Mouse (Mus musculus) liver, postnatal 0 days (tissue): ENCODE measurements around the gene Cldn10. TPM values are rescaled to one million over a fixed set of nuclear protein-coding genes. Genes with fewer than 3 reads are reported as not detected.

Experiments used
- ATAC-seq: fragments of 200-750 bp; cut with Nextera tagmentation; 2 replicates; pipeline ENCODE4 v1.8.0; 2017; ENCODE audit warnings: mild to moderate bottlenecking, moderate library complexity
- DNase-seq: peaks from one replicate; pipeline ENCODE4 v3.0.0-alpha.2; 2016
- H3K27ac ChIP-seq: fragments of 300-500 bp; sonication (generic); 2 replicates; pipeline ENCODE4 v1.5.1; 2014; ENCODE audit warnings: antibody characterized with exemption, moderate library complexity, mild to moderate bottlenecking, low read depth
- H3K27me3 ChIP-seq: fragments of 300-500 bp; sonication (generic); 2 replicates; pipeline ENCODE4 v1.6.1; 2014; ENCODE audit warnings: low read length, control low read depth, mixed read lengths; ENCODE audit not compliant: insufficient read depth
- H3K36me3 ChIP-seq: fragments of 300-500 bp; sonication (generic); replicated peaks from 2 replicates; pipeline ENCODE4 v1.6.1; 2014; ENCODE audit warnings: mild to moderate bottlenecking, control low read depth, low read length, moderate library complexity, mixed read lengths; ENCODE audit not compliant: insufficient read depth
- H3K4me1 ChIP-seq: fragments of 300-500 bp; sonication (generic); 2 replicates; pipeline ENCODE4 v1.6.1; 2014; ENCODE audit warnings: antibody characterized with exemption, mild to moderate bottlenecking, control low read depth; ENCODE audit not compliant: insufficient read depth
- H3K4me2 ChIP-seq: fragments of 300-500 bp; sonication (generic); 2 replicates; pipeline ENCODE4 v1.6.1; 2014; ENCODE audit warnings: low read depth, mild to moderate bottlenecking, low read length, moderate library complexity, mixed read lengths
- H3K4me3 ChIP-seq: fragments of 300-500 bp; sonication (generic); 2 replicates; pipeline ENCODE4 v1.5.1; 2014; ENCODE audit warnings: low read depth, low read length
- H3K9ac ChIP-seq: fragments of 300-500 bp; sonication (generic); replicated peaks from 2 replicates; pipeline ENCODE4 v1.6.1; 2014; ENCODE audit warnings: mild to moderate bottlenecking, moderate library complexity
- H3K9me3 ChIP-seq: fragments of 300-500 bp; sonication (generic); 2 replicates; pipeline ENCODE4 v1.6.1; 2016; ENCODE audit warnings: mild to moderate bottlenecking, control low read depth, low read length, mixed read lengths
- CTCF ChIP-seq: sonication (generic); IDR thresholded peaks from 2 replicates; pipeline ENCODE4 v1.5.1; 2016; ENCODE audit warnings: antibody characterized with exemption, low read depth
- EP300 ChIP-seq: IDR thresholded peaks from 2 replicates; pipeline ENCODE4 v1.6.1; 2016; ENCODE audit warnings: antibody characterized with exemption, low read depth, mild to moderate bottlenecking
- whole genome bisulfite sequencing: fragments of 180-500 bp; shearing (Covaris S2); extraction: QIAGEN DNeasy Blood & Tissue Kit; methylation state at CpG from one replicate; pipeline ENCODE4 v1.1.7; 2014; ENCODE audit not compliant: insufficient replicate concordance; 5-methylcytosine and 5-hydroxymethylcytosine counted together
- polyA plus RNA-seq: library from polyadenylated mRNA; unstranded; fragments of >200 nt; fragmentation: Nextera tagmentation; extraction: Ambion mirVana; gene quantifications from 2 replicates; pipeline ENCODE4 v1.2.1, GENCODE M21; 2015

The Cldn10 gene
- polyA plus RNA-seq, 1 experiment from 2014 or later: 0.61 TPM

DNA sequence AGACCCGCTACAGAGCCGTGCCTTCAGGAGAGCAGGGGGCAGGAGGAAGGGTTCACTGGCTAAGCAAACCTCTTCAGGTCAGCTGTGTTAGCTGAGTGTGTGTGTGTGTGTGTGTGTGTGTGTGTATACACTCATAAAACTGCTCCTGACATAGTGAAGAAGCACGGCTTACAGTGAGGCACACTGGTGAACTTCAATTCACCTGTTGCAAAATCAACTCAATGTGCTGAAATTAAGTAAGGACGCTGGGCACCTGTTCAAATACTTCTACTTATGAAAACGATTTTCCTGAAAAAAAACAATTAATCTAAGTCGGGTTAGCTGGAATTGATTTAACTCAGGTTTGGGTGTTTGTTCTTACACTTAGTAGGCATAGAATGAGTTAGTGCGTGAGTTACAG lies 60.5 kb downstream of the Cldn10 start:
- ATAC-seq: peak; percentile 54; the same call in 1 of the 2 replicates
- H3K9me3 ChIP-seq: no peaks in the 10 kb centered on the region

DNA sequence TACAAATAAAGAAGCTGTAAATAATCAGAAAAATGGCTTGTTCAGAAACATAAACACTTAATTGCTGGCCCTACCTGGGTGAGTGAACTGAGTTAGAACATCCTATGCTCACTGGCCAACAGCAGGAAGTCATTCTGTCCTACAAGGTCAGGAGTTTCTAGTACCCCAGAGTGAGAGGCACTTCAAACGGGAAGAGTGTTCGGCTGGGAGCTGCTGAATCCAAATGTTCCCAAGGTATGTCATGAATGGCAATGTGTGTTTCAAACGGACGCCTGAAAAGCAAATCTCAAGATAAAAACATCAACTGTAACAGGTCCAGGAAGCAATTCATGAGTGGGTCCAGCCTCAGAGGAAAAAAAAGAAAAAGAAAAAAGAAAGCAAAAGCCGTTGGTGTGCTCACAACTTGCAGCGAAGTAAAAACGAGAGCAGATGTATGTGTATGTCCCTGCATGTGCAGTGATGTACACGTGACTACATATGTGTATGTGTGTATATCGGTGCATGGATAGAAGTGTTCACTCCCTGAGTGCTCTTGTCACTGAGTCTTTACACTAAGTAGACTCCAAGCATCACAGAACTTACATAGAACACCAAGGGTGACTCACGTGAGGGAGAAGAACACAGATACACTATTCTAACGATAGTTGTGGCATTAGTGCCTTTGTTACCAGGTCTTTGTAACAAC lies 62.4 kb downstream of the Cldn10 start:
- Histone ChIP-seq H3K4me3 (no peak overlapping the region), H3K27ac (no peak overlapping the region), H3K9me3 (no peaks in the 10 kb centered on the region), H3K27me3 (peaks cover 13% of the 10 kb centered on the region), H3K4me2 (no peak overlapping the region), H3K4me1 (peaks cover 10% of the 10 kb centered on the region), H3K36me3 (no peaks in the 10 kb centered on the region), H3K9ac (no peak overlapping the region)
- DNase-seq (no peak), ATAC-seq (no peak)
- WGBS: 58% methylated on average over 11 of the region's 11 CpGs
- no peak for TF ChIP-seq CTCF
- no peak for TF ChIP-seq EP300

More for the DNA sequence above, 60.5 kb downstream of the Cldn10 start:
- WGBS: 60% methylated on average over 7 of the region's 7 CpGs
- TF ChIP-seq CTCF (no peak), EP300 (no peak)
- Histone ChIP-seq H3K36me3 (no peaks in the 10 kb centered on the region), H3K4me2 (no peak overlapping the region), H3K4me1 (0 out of 2 replicates have a peak, but pooled peaks cover 3% of the 10 kb centered on the region), H3K4me3 (no peak overlapping the region), H3K27ac (no peak overlapping the region), H3K27me3 (0 out of 2 replicates have a peak, but pooled peaks cover 4% of the 10 kb centered on the region), H3K9ac (no peak overlapping the region)
- DNase-seq: no peak

DNA sequence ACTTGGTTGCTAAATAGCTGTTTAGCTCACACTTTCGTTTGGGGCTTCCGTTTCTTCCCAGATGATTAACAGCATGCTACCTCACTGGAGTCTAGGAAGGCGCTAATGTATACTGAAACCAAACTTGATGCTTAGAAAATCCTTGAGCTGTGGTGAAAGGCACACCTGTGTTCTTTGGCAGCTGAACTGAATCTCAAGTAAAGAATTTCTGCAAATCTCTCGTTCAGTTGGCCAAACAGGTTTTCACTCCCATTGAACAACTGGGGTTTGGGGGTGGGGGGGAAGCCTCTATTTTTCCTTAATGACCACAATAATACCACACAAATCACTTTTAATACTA lies 63.0 kb downstream of the Cldn10 start:
- DNase-seq (no peak), ATAC-seq (no peak)
- peaks cover 17% of the 10 kb centered on the region for H3K27me3 ChIP-seq
- H3K9ac ChIP-seq: no peak overlapping the region
- TF ChIP-seq CTCF (no peak), EP300 (no peak)
- H3K4me3 ChIP-seq: no peak overlapping the region
- 60% methylated on average over 4 of the region's 4 CpGs for whole genome bisulfite sequencing
- H3K9me3 ChIP-seq: no peaks in the 10 kb centered on the region
- H3K27ac ChIP-seq: no peak overlapping the region
- H3K4me2 ChIP-seq: no peak overlapping the region
- H3K4me1 ChIP-seq: peaks cover 14% of the 10 kb centered on the region
- no peaks in the 10 kb centered on the region for H3K36me3 ChIP-seq

DNA sequence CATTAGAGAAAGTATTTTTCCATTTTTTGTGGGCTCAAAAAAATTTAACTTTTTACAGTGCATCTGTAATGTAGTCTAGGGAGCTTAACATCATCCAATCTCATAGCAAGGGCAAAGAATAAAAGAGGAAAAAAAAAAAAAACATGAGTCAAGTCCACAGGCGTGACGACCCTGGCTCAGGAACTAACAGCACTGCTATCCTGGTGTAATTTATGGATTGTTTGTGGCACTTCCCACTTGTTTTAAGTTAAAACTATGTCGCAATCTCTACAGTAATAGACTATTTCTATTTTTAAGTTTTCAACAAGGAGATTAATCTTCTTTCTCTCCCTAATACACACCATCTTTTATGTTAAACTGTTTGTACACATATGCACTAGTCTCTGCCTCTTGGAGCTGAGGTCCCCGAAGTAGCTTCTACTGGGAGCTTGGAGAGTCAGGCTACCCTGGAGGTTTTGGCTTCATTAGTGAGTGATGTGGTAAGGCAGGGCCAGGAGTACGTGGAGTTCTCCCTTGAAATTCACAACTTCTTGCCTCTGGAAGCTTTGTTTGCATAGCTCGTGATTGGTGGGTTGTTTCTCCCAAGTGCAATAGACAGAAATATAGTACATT lies 63.9 kb downstream of the Cldn10 start:
- H3K4me3 ChIP-seq: no peak overlapping the region
- H3K27ac ChIP-seq: no peak overlapping the region
- ATAC-seq: no peak
- H3K9me3 ChIP-seq: no peaks in the 10 kb centered on the region
- TF ChIP-seq CTCF (no peak), EP300 (no peak)
- peaks cover 14% of the 10 kb centered on the region for H3K4me1 ChIP-seq
- H3K9ac ChIP-seq: no peak overlapping the region
- H3K36me3 ChIP-seq: no peaks in the 10 kb centered on the region
- WGBS: 52% methylated on average over 6 of the region's 6 CpGs
- peaks cover 18% of the 10 kb centered on the region for H3K27me3 ChIP-seq
- DNase-seq: no peak
- H3K4me2 ChIP-seq: no peak overlapping the region

DNA sequence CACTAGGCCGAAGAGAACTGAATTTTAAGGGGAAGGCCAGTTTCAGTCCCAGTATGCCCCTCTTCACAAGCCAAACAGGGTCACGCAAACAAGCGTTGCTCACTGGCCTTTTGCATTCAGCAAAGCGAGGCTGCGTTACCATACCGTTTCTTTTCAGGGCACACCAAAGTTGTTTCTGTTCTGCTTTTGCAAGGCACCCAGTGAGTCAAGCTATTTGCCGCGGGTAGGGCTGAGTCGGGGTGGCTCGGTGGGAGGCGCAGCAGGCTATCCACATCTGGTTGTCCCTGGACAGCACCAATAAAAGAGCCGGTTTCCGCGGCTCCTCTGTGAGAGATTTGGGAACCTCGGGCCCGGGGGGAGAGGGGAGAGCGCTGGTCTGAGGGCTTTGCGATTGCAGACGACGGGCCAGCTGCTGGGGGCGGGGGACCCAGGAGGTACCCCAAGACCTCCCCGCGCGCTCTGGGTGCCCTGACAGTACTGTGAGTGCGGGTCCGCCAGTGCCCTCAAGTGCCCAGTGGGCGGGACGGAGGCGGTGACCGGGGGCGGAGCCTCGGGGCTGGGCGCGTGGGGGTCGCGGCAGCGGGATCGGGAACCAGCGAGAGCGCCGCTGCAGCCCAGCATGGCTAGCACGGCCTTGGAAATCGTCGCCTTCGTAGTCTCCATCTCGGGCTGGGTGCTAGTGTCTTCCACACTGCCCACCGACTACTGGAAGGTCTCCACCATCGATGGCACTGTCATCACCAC lies 66.8 kb downstream of the Cldn10 start:
- 3% methylated on average over 48 of the region's 48 CpGs for WGBS
- no peaks in the 10 kb centered on the region for H3K36me3 ChIP-seq
- H3K9me3 ChIP-seq: no peaks in the 10 kb centered on the region
- H3K9ac ChIP-seq: peak overlapping the region; percentile 53
- ATAC-seq (peak; percentile 62), DNase-seq (peak; percentile 53)
- H3K27ac ChIP-seq: no peak overlapping the region
- peaks cover 10% of the 10 kb centered on the region for H3K4me1 ChIP-seq
- TF ChIP-seq CTCF (no peak), EP300 (no peak)
- peak overlapping the region; percentile 57 for H3K4me3 ChIP-seq
- H3K27me3 ChIP-seq: peaks cover 18% of the 10 kb centered on the region
- peak overlapping the region; percentile 97 for H3K4me2 ChIP-seq

DNA sequence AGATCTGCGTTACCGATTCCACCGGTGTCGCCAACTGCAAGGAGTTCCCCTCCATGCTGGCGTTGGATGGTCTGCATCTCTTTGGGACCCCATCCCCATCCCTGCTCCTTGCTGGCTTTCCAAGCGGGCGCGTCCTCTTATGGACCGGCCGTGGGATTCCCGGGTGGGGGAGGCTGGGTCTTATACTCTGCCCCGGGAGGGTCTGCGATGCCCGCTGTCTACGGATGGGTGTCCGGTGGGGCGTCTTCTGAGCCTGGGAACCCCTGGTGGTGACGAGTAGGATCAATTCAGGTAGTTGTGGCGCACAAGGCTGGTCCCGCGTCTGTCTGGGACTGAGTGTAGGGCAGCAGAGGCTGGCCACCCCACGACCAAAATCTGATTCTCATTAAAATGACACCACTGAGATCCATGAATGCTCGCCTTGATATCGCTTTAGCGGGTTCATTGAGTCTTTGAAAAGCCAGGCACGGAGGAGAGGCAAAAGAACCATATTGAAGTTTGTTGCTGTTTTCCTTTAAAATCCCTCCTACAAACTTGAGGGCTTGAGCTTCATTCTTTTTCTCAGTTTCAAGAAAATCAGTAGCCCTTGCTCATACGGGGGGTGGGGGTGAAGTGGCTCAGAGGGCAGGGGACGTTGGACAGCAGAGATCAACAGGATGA lies 67.6 kb downstream of the Cldn10 start:
- H3K36me3 ChIP-seq: no peaks in the 10 kb centered on the region
- 2% methylated on average over 28 of the region's 28 CpGs for WGBS
- H3K27ac ChIP-seq: no peak overlapping the region
- ATAC-seq (peak; percentile 47; the same call in 1 of the 2 replicates), DNase-seq (no peak)
- H3K4me3 ChIP-seq: peak overlapping the region; percentile 57
- H3K9me3 ChIP-seq: no peaks in the 10 kb centered on the region
- H3K4me2 ChIP-seq: peak overlapping the region; percentile 97
- peaks cover 10% of the 10 kb centered on the region for H3K4me1 ChIP-seq
- peaks cover 18% of the 10 kb centered on the region for H3K27me3 ChIP-seq
- no peak for TF ChIP-seq EP300
- peak; percentile 20; the same call in 1 of the 2 replicates for TF ChIP-seq CTCF
- H3K9ac ChIP-seq: peak overlapping the region; percentile 53
